Mouse (Mus musculus): ENCODE data around the gene Lrwd1.
"Not testable (repeated sequence)": the region's sequence is repeated elsewhere in the genome, so short reads cannot be mapped to it uniquely, and the experiment has no call there.

Lrwd1 gene

DNA sequence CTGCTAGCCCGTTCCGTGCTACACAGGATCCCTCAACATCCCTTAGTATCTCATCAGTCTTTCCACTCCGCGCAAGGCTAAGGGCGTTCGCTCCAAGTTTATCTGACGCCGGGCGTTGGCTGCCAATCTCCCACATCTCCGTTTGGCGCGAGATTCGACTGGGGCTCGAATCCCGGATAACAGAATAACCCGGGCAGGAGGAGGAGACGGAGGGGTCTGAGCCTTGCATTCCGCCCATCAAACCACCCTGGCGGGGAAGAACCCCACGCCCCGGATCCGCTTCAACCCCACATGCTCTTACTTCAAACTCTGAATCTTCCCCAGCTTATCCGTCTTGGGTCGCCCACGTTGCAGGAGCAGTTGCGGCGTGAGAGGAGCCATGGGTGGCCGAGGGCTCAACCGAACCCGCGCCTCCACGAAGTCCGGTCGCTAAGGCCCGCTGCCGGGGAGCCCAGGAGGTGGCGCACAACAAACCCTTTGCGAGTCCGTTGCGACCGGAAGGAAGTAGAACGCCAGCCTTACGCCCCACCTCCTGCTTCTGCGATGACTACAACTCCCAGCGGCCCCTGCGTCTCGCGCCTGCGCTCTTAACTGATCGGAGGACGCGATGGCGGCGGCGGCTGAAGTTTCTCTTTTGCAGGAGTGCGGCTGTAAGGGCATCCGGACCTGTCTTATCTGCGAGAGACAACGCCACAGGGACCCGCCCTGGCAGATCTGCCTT, at the start of gene Lrwd1, which contains the start of gene Alkbh4:
Gene Lrwd1 (minus strand): TSS at position 504 of the 721 bp plus-strand sequence.
Gene Alkbh4 (plus strand): TSS at position 576 of the 721 bp plus-strand sequence.
- DNase-seq, result peak; percentile 99

DNA sequence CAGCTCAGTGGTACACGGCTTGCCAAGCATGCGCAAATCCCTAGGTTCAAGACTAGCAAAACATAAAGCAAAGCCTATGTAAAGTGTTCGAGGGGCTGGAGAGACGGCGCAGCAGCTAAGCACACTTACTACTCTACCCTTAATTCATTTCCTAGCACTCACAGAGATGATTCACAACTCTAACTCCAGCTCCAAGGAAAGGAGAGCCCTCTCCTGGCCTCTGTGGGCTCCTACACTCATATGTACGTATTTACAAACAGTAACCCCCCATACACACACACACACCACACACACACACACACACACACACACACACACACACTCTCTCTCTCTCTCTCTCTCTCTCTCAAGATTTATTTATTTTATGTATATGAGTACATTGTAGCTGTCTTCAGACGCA, 47.9 kb upstream of the Lrwd1 start:
- no peak for DNase-seq

DNA sequence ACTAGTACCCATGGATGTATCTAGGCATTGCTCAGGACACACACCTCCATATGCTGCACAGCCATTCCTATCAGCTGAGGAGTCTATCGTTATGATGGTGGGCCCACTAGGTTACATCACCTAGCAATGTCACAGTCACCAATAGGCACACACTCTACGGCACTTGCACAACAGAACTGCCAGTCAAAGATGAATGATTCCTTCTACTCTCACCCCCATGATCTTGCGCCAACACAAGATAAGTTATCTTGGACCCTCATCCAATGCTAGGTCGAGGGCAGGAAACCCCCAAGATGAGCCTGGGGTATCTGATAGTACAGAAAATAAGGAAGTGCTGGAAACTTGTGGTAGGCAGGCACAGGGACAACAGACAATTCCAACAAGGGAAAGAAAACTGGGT, 47.0 kb upstream of the Lrwd1 start:
- DNase-seq, result no peak

DNA sequence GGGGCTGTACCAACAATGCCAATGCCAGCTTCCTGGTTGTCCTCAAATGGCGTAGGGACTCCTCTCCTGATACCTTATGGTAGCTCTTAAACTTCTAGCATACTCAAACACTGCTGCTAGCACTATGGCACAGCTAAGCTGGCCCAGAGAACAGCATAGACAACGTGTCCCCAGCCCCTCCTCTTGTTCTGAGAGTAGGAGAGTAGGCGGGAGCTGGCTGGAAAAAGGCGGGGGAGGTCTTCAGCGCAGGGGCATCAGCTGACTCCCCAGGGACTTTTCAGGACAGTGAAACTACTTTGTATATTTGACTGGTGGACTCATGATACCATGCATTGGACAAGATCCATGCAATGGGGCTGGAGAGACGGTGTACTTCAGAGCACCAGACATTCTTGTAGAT, 46.2 kb upstream of the Lrwd1 start:
- no peak for DNase-seq

DNA sequence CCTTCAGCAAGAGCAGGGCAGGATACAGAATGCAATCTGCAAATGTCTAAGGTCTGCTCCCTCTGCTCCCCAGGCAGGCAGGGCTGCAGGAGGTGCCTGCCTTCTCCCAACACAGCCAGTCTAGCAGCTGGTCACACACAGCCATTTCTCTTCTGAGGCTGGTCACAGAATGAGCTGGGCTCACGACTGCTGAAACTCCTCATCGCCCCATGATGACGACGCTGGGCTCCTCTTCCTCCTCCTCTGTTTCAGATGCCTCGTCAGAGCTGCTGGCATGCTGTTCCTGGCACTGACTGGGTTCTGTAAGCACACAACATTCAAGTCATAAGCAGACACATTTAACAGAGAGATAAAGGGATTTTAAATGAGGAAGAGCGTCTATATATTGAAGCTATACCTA, 45.3 kb upstream of the Lrwd1 start:
- no peak for DNase-seq

DNA sequence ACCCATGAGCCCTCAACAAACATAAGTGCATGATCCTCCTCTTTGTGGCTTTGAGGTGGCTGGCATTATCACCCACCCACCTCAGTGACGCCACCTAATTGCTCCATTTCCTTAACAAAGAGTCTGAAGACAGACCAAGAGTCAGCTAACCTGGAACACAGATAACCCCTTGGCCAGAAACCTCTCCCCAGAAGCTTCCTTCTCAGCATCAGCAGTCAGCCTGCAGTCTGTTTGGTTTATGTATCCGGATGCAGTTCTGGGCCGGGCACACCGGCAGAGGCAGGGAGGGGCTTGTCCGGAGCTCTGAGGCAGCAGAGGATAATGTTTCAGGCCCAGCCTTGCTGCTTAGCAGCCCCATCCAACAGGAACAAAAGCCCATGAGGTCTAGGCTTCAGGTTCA, 43.7 kb upstream of the Lrwd1 start:
- no peak for DNase-seq

DNA sequence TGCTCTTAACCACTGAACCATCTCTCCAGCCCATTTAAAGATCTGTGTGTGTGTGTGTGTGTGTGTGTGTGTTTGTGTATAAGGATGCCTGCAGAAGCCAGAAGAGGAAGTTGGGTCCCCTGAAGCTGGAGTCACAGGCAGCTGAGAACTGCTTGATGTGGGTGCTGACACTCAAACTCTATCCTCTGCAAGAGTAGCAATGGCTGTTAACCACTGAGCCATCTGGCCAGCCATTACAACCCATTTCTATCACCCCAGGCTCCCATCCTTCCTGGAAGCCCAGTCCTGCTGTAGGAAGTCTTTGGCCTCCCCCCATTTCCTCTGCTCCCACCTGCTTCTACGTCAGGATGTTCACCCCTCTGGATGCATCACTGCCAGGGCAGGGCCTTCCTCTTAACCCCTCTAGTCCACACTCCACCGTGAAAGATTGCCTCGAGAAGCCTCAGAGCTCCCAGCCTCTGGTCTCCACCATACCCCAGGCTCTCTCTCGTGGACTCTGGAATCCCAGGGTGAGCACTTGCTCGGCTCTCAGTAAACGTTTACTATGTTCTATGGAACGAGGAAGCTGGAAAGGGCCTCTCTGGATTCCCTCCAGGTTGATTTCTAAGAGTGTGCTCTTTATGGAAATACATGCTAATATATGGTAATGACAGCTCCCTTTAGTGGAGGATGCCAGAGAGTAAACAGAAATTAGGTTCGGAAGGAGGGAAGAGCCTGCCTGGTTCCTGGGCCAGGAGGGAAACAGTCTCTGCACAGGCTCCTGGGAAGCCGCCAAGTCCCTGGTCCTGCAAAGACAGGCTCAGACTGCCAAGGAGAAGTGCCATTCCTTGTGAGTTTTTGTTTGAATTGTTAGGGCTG, 38.0 kb upstream of the Lrwd1 start:
- peak; percentile 87 for DNase-seq

DNA sequence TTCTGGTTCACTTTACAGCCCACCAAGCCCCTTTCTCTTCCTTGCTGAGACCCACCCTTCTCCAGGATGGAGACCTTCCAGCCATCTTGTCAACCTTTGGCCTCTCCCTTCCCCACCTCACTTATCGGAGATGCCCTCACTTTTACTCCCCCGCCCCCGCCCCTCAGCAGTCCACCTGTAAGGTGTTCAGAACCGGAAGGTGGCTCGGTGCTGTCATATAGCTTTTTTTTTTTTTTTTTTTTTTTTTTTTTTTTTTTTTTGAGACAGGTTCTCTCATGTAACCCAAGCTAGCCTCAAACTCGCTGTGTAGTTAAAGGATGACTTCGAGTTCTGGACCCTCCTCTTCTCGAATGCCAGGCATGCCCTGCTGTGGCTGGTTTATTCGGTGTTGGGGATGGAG, 37.1 kb upstream of the Lrwd1 start:
- DNase-seq, result no peak

DNA sequence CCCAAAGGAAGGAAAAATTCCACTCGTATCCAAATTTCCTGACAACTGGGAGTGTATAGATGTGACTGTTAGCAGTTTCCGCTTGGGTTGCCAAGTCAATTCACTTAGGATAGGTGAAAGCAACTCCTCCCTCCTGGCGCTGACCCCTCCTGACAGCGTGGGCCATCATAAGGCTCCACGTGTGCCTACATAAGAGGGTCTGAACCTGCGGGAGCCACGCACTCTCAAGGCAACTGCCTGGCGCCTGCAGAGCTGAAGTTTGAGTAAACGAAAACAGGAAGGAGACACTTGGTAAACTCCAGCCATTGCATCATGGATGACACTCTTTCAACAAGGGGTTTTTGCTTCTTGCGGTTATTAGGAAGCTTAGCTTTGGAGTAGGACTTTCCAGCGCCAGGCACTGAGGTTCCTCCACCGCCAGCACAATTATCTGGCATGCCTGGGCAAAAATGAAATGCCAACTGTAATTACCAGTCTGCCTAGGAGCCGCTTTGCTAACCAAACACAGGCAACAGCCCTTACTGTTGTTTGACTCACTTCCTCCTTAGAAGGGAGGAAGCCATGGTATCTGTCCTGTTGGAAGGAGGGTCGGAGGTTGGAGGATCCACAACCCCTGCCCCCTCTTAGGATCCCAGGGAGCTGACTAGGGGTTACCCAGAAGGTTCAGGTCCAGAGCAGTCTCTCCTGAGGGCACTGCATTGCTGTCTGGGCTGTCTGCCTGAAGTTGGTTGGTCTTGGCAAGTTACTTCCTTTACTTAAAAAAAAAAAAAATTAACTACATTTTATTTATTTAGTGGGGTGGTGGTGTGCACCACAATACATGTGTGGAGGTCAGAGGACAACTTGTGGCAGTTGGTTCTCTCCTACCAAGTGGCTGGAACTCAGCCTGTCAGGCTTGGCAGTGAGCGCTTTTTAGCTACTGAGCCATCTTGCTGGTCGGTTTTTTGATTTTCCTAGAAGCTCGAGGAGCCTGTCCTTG, 35.8 kb upstream of the Lrwd1 start:
- peak; percentile 87 for DNase-seq

DNA sequence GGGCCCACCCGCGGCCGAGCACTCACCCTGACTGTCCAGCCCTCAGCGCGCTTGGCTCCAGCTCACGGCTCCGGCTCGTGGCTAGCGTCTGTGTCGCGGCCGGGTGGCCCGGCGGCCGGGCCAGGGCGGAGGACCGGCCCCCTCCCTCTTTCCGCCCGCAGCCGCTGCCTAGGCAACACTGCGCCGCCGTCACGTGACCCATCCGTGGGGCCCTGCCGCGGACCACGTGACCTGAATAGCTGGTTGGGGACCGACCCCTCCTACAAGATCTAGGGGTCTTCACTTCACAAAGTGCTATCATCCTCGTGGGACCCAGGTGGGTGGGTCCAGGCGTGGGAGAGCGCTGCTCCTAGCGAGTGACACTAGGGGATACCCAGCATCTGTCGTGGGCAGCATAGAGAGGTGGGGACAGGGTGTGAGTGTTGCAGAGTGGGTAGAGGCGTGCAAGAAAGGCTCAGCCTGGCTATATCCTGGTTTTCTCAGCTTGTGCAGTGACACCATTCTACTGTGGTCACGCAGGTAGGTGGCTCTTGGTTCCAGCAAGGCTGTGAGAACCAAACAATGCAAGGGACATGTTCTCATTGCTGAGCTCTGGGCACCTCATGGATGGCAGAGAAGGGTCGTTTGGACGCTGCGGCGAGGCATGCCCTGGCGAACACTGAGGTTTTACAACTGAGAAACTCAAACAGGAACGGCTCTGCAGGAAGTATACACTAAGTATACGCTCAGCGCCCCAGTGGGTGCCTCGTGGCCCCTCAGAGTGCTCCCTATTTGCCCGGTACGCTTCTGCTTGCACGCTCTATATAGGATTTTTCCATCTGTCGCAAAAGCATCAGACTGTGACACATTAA, 34.9 kb upstream of the Lrwd1 start, which contains the start of gene Orai2:
Gene Orai2 (minus strand): TSS at position 202 of the 851 bp plus-strand sequence.
- DNase-seq, result peak; percentile 99

DNA sequence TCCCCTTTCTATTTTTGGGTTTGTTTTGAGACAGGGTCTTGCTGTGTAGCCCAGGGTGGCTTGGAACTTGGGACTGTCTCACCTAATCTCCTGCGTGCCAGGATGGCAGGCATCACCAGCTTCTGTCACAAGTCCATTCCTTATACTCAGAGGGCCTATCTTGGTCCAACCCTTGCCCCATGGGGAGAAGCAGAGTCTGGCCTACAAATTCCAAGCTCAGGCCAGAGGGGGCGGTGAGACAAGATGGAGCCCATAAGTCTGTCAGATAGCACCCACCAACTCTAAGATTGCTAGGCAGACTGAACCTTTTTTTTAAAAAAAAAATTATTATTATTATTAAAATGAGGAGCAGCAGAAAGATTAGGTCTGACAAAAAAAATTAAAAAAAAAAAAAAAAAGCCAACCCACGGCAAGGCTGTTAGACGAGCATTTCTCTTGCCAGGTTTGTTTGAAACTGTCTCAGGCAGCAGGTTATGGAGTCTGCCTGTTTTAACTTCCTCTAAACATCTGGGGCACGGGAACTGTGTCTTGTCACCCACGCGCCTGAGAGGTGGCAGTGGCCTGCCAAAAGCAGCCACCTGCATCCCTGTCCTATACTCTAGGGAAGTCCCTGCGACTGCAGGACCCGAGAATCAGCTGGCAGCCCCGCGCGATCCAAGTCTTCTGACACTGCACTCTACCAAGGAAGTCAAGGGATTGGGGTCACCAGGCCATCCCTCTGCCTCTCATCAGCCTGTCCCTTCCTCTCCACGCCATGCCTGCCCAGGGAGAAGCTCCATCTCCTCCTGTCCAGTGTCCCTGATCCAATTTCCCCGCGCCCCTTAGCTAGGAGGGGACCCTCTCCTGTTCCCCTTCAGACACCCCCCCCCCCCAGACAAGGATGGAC, 34.0 kb upstream of the Lrwd1 start:
- DNase-seq, result peak; percentile 96

DNA sequence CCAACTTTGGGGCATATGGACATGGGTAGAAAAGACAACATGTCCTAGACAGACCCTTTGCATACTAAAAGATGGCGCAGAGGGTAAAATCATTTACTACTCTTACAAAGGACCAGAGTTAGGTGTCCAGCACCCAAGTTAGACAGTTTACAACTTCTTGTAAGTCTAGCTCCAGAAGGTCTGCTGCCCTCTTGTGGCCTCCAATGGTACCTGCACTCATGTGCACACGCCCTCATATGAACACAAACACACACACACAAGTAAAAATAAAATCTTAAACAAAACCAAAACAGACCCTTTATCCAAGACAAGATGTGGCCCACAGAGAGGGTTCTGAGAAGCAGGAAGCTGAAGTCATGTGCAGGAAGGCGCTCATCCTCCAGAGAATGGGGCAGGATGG, 32.2 kb upstream of the Lrwd1 start:
- no peak for DNase-seq

DNA sequence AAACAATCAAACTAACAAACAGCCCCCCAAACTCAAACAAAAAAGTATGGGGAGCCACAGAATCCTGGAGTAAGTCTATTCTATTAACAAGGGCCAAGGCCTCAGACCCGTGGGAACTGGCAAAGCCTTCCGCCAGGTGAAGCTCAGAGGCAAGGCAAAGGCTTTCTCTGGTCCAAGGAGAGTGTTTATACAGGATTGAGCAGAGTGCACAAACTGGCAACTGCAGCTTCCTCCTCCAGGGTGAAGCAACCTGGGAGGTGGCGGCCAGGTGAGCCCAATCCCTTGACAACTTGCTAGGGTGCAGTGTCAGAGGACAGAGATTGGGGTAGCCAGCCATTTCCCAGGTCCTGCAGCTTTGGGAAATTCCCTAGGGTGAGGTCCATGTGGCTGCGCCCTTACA, 31.4 kb upstream of the Lrwd1 start:
- no peak for DNase-seq

DNA sequence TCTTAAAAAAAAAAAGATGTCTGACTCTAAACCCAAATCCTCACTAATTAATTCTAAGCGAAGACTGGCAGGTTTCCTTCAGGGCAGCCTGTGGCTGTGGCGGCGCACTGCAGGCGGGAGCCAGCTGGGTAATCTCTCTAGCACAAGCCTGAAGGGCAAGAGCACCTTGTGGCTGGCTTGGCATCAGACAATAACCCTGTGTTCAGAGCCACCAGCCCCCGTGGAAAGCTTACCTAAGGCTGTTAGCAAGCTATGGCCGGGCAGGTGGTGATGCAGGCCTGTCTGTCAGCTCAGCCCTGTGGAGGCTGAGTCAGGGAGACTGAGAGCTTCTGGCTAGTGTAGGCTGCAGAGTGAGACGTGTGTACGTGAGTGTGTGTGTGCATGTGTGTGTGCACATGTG, 29.4 kb upstream of the Lrwd1 start:
- DNase-seq, result no peak

DNA sequence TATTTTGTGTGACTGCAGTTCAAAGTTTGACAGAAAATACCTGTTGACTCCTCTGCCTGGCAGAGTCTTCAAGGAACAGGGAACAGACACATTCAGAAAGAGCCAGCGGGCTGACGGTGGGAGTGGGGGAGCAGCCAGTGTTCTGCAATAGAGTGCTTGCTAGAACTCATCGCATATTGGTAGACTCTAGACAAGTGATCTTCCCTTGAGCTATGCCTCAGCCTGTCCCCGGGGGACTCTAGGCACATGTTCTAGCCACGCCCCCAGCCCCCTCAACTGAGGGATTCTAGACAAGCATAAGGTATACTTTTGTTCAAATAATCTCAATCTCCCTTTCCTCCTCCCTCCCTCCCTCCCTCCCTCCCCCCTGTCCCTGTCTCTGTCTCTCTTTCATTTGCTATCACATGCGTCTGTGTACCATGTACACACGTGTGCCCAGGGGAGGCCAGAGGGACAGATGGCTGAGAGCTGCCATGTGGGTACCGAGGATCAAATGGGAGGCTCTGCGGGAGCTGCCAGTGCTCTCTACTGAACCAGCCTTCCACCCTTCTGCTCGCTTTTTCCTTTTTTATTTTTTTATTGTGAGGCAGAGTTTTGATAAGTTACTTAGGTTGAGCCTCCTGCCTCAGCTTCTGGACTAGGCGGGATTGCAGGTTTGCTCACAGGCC, 28.1 kb upstream of the Lrwd1 start:
- DNase-seq, result no peak

DNA sequence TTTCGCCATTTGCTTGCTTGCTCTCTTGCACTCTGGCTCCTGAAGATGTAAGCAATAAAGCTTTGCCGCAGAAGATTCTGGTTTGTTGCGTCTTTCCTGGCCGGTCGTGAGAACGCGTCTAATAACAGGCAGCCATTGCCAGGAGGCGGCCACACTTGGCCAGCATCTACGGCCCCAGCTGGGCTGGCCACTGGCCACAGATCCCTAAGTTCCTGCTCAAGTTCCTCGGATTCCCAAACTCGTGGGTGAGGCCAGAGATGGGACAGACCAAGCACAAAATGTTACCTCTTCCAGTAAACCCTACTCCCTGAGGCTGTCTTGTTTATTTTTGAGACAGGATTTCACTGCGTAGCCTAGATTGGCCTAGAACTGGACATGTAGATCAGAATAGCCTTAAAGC, 24.2 kb upstream of the Lrwd1 start:
- DNase-seq, result peak; percentile 97

DNA sequence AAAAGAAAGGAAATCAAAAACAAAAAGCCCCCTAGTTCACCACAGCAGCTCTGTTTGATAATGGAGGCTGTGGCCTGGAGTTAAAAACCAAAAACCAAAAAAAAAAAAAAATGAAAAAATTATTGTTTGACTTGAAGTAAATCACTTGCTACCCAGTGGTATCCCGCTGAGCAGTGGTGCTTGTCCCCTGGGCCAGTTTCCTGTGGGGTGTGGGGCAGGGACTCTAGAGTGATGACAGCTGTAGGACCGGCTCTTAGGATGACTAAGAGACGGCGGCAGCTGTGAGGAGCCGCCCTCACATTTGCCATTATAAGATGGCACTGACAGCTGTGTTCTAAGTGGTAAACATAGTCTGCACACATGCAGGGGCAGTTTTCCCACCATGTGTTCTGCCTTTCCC, 19.5 kb upstream of the Lrwd1 start:
- peak; percentile 95 for DNase-seq

DNA sequence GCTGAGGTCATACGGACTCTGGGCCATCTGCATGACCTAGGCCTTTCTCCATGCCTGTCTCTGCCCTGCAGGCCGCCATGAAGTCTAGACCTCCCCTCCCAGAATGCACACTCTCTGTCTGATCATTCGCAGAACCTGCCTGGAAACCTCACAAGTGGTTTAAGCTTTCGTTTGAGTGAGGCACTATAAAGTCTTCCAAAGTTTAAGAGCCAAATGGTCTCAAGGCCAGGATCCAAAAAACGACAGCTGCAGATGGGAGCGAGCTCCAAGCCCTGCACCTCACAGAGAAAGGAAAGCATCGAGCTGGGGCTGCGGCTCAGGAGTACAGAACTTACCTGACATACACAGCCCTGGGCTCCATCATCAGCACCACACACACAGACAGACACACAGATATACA, 16.5 kb upstream of the Lrwd1 start:
- DNase-seq, result peak; percentile 95

DNA sequence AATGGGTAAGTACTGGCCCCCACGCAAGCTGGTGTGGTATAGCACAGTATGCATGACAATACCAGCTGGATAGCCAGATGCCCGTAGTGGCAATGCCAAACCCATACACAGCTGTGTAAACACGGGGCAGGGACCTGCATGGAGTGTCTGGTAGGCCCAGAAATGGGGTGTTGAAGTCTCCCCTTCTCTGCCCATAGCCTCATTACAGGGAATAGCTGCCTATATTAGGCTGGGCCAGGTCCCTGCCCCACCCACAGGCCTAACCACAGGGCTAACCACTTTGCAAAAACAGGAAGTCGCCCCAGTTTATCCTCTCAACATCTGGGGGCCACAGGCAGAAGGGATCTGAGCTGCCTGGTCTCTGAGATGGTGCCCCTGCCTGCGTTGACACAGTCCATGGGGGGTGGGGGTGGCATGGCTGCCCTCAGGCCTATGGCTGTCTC, 13.3 kb upstream of the Lrwd1 start:
- not testable (repeated sequence) for DNase-seq

DNA sequence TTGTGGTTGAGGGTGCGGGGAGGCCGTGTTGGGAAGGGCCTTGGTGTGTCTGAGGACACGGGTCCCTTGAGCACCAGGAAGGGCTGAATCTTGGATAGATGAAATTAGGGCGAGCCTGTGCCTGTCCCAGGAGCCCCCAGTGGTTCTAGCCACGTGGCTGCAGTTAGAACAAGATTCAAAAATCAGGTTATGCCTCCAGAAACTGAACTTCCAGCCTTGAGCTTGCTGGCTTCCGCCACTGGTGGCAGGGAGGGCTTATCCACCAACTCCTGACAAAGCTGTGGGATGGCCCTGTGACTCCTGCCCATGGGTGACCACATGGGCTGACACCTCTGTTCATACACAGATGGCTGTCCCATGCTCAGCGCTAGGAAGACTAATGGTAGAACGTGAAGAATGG, 11.8 kb upstream of the Lrwd1 start:
- no peak for DNase-seq
